Mouse (Mus musculus) thymus, postnatal 0 days (tissue): ENCODE measurements at regions not wholly inside any gene's neighbourhood (a gene's known extent, or its start where the extent isn't known, plus 50 kb on each side); places are given as distances from the start of the nearest gene placed in this dataset.

ENCODE experiments used
- DNase-seq: peaks from one replicate; pipeline ENCODE4 v3.0.0-alpha.2; 2015; ENCODE audit warnings: low spot score

GRCm38 (mm10) chr17:85767201-85767862 lies 79.3 kb upstream of the Six2 start:
- DNase-seq, result no peak

DNA sequence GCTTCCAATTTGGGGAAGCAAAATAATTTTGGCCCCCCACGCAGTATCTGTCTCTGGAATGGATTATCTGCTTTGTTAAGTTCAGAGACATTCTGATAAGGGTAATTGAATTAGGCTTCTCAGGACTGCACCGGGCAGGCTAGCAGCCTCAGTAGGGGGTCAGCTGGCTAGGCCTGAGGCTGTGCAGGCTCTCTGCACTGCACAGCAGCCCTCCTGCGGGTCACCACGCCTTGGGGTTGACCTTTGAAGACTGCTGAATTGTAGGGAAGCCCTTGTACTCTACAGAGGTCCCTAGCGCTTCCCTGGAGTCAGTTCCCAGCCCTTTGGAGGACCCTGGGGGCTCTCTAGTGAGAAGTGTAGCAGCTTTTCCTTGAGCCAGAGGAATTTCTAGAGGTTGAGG lies 78.5 kb upstream of the Six2 start:
- no peak for DNase-seq

DNA sequence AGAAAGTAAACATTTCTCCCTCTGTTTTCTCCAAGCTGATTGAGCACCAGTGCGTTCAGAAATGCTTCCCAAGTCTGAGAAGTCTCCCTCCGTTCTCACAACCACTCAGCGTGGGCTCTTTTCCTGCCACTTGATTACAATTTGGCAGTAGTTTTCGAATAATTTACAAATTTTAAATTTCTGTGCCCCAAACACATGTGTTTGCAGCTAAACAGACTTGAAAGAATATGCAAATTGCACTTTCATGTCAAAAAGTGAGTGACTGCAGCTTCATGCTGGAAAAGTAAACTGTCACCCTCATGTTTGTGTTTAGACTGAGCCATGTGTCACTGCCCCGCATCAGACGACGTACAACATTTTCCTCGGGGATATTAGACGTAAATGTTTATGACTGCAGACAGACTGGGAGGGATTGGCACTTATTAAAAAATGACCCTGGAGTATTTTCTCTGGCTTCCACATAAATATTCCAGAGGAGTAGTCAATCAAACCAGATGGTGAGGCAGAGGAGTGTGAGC lies 70.6 kb upstream of the Six2 start:
- no peak for DNase-seq

DNA sequence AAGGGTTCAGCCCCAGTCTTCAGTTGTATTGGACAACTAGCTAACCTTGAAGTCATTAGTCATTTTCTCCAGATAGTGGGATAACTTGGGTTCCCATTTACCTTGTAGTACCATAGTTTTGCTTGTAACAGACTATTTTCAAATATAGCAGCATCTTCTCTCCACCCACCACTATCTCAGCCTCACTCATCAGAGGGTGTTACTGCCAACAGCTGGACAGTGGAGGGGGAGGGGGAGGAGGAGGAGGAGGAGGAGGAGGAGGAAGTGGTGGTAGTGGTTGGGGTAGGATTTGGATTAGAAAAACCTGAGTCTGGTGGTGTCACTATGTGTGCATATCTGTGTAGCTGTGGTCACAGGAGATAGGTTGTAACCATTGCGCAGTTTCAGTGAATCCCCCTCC lies 69.6 kb upstream of the Six2 start:
- no peak for DNase-seq

DNA sequence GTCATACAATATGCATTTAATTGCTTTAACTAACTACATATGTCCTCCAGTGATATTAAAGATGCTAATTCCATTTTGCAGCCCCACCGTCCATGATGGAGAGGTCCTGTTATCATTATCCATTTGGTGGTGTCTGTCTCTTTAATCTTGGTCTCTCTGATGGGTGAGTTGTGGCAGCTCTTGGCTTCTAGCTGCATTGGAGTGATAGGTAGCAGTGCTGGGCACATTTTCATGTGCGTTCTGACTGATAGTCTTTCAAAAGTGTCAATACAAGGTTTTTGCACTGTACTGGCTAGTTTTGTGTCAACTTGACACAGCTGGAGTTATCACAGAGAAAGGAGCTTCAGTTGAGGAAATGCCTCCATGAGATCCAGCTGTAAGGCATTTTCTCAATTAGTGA lies 67.5 kb upstream of the Six2 start:
- DNase-seq, result no peak

- DNase-seq, result no peak
Measured at GRCm38 (mm10) chr17:85748649-85749081, 60.6 kb upstream of the Six2 start.

DNA sequence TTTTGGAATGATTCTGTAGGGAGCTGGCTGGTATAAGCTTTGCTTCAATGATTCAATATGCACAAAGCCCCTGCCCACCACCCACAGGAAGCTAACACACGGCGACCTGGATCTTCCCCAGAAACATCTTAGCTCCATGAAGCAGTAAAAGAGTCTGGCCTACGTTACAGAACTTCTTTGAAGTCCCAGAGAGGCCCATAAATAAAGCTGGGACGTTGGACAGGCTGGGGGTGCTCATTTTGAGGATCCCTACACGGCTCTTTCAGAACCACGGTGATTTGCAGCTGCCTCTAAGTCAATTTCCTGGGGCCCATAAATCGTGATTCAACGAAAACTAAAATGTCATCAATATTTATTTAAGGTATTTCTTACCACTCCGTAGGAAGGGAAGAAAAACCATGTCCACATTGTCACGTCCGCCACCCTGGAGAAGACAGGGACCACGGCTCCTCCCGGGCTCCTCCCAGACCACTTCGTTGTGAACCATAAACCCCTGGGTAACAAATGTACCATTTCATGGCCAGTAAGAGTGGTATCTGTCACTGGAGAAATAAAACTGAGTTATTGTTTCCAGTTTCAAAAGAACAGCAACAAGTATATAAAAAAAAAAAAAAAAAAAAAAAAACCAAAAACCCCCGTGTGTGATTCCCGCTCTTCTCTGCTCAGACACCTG lies 60.0 kb upstream of the Six2 start:
- DNase-seq, result no peak
